Mouse (Mus musculus) liver, adult 2 months (tissue): ENCODE data around the gene Ccpg1os. TPM values are rescaled to one million over a fixed set of nuclear protein-coding genes. Genes with fewer than 3 reads are reported as not detected.

ENCODE experiments used
- DNase-seq: peaks from one replicate; pipeline ENCODE4 v3.0.0-alpha.2; 2011; ENCODE audit warnings: low read depth, low spot score; ENCODE audit errors: extremely low read depth
- H3K27ac ChIP-seq: fragments of 200-500 bp; replicated peaks from 2 replicates; pipeline ENCODE4 v1.5.1; 2012; ENCODE audit warnings: low read depth, mild to moderate bottlenecking, control low read depth, inconsistent platforms, low read length; ENCODE audit not compliant: insufficient read depth
- H3K27me3 ChIP-seq: fragments of 200-500 bp; 2 replicates; pipeline ENCODE4 v1.6.1; 2012; ENCODE audit warnings: mild to moderate bottlenecking, moderate library complexity, low read length, inconsistent platforms; ENCODE audit not compliant: control insufficient read depth, insufficient read depth
- H3K36me3 ChIP-seq: fragments of 200-500 bp; 2 replicates; pipeline ENCODE4 v1.6.1; 2012; ENCODE audit warnings: low read length, inconsistent platforms; ENCODE audit not compliant: control insufficient read depth, insufficient read depth
- H3K4me1 ChIP-seq: fragments of 200-500 bp; 2 replicates; pipeline ENCODE4 v1.6.1; 2011; ENCODE audit warnings: low read length; ENCODE audit not compliant: control insufficient read depth, insufficient read depth
- H3K4me3 ChIP-seq: fragments of 200-500 bp; 2 replicates; pipeline ENCODE4 v1.5.1; 2011; ENCODE audit warnings: low read depth, mild to moderate bottlenecking, control low read depth, low read length, moderate library complexity; ENCODE audit not compliant: insufficient read depth
- H3K79me2 ChIP-seq: fragments of 200-500 bp; 2 replicates; pipeline ENCODE4 v1.6.1; 2012; ENCODE audit warnings: inconsistent platforms, mild to moderate bottlenecking, low read length, moderate library complexity; ENCODE audit not compliant: control insufficient read depth, insufficient read depth
- H3K9ac ChIP-seq: fragments of 200-500 bp; 2 replicates; pipeline ENCODE4 v1.6.1; 2012; ENCODE audit warnings: low read depth, mild to moderate bottlenecking, control low read depth, inconsistent platforms, low read length
- CTCF ChIP-seq: fragments of 200-500 bp; IDR thresholded peaks from 2 replicates; pipeline ENCODE4 v1.5.1; 2011; ENCODE audit warnings: low read depth, low read length, control low read depth
- POLR2A ChIP-seq: fragments of 200-500 bp; IDR thresholded peaks from 2 replicates; pipeline ENCODE4 v1.6.1; 2011; ENCODE audit warnings: low read length, control low read depth; ENCODE audit not compliant: insufficient read depth; ENCODE audit errors: extremely low read depth
- WGBS: fragments of 180-500 bp; shearing (Covaris S2); methylation state at CpG from one replicate; pipeline ENCODE4 v1.1.7; 2018; 5-methylcytosine and 5-hydroxymethylcytosine counted together
- polyA plus RNA-seq: library from polyadenylated mRNA; depleted of rRNA; stranded (reverse); fragments of >200 nt; gene quantifications from 2 replicates; pipeline ENCODE4 v1.2.3, GENCODE M21; 2012; rRNA removed
- total RNA-seq: library from RNA; depleted of rRNA; stranded (reverse); fragments of >200 nt; gene quantifications from 2 replicates; pipeline ENCODE4 v1.2.3, GENCODE M21; 2014; rRNA removed

Ccpg1os gene
- total and polyA plus RNA-seq, 2 experiments = 9.4 to 15.8 TPM

DNA sequence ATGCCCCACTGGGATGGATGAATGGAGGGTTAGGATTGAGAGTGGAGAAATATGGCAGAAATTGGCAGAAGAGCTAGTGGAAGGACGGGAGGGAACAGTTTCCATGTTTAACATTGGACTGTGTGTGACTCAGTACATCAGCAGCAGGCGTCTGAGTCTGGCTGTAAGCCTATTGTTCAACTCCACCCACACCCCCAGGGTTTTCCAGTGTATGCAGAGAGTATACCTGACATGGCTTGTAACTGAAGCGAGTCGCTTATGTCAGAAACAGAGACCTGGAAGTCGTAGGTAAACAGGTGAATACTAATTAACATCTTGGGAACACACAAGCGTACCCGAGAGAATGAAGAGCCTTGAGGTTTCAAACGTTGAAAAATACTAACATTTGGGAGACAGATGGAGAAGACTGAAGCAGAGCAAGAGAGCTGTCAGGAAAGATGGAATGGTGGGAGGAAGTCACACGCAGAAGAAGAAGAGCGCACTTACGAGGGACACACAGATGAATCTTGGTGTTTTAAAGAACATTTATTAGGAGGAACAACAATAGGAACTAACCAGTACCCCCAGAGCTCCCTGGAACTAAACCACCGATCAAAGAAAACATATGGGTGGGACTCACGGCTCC, 53.9 kb downstream of the Ccpg1os start:
- Histone ChIP-seq H3K4me3 (no peak overlapping the region), H3K27ac (no peak overlapping the region), H3K27me3 (no peaks in the 10 kb centered on the region), H3K36me3 (no peaks in the 10 kb centered on the region), H3K9ac (no peak overlapping the region), H3K79me2 (no peaks in the 10 kb centered on the region), H3K4me1 (no peaks in the 10 kb centered on the region)
- DNase-seq = no peak
- TF ChIP-seq POLR2A = no peak
- no peak for TF ChIP-seq CTCF
- WGBS = 86% methylated on average over 13 of the region's 13 CpGs

Other genes with a start within 250 kb of the Ccpg1os start
- under 0.01 and 0.07 TPM in 2 replicates for gene Prtg, start 178.5 kb downstream of the Ccpg1os start, total RNA-seq
- 0.21 TPM in 1 of 2 replicates, not detected in the other for gene Prtg, start 178.5 kb downstream of the Ccpg1os start, polyA plus RNA-seq
- 0.20 and 0.46 TPM in 2 replicates for gene Pygo1, start 59.7 kb downstream of the Ccpg1os start, total RNA-seq
- 0.21 and 0.22 TPM in 2 replicates for gene Pygo1, start 59.7 kb downstream of the Ccpg1os start, polyA plus RNA-seq
- gene Dyx1c1, start 26.6 kb downstream of the Ccpg1os start, total RNA-seq = 0.09 and 0.20 TPM in 2 replicates
- gene Dyx1c1, start 26.6 kb downstream of the Ccpg1os start, polyA plus RNA-seq = 0.05 and 0.24 TPM in 2 replicates
- not detected in 2 replicates for gene Gm44503, start 26.5 kb downstream of the Ccpg1os start, total RNA-seq
- gene Gm44503, start 26.5 kb downstream of the Ccpg1os start, polyA plus RNA-seq = not detected in 2 replicates
- 36.8 and 46.1 TPM in 2 replicates for gene Ccpg1, start within 50 bp of the Ccpg1os start, total RNA-seq
- 6.3 and 6.7 TPM in 2 replicates for gene Ccpg1, start within 50 bp of the Ccpg1os start, polyA plus RNA-seq
- gene Pigb, start 55.0 kb upstream of the Ccpg1os start, total RNA-seq = 3.0 and 4.2 TPM in 2 replicates
- gene Pigb, start 55.0 kb upstream of the Ccpg1os start, polyA plus RNA-seq = 4.5 and 5.7 TPM in 2 replicates
- 1.9 and 2.6 TPM in 2 replicates for gene Rab27a, start 59.5 kb upstream of the Ccpg1os start, total RNA-seq
- 0.77 and 0.78 TPM in 2 replicates for gene Rab27a, start 59.5 kb upstream of the Ccpg1os start, polyA plus RNA-seq
- gene Khdc3, start 116.5 kb upstream of the Ccpg1os start, total RNA-seq = not detected in 2 replicates
- 0.07 TPM in 1 of 2 replicates, not detected in the other for gene Khdc3, start 116.5 kb upstream of the Ccpg1os start, polyA plus RNA-seq
- not detected in 2 replicates for gene Gm20509, start 117.1 kb upstream of the Ccpg1os start, total RNA-seq
- not detected in 2 replicates for gene Gm20509, start 117.1 kb upstream of the Ccpg1os start, polyA plus RNA-seq
- gene Rsl24d1, start 128.0 kb upstream of the Ccpg1os start, total RNA-seq = 31.3 and 34.9 TPM in 2 replicates
- 11.2 and 11.9 TPM in 2 replicates for gene Rsl24d1, start 128.0 kb upstream of the Ccpg1os start, polyA plus RNA-seq